Mouse (Mus musculus) splenic B cell, adult 2 months (primary cell): Measurements from ENCODE around the gene Lrrk1.

Experiments used
- DNase-seq: peaks from one replicate; pipeline ENCODE4 v3.0.0-alpha.2; 2011; ENCODE audit warnings: low read depth, low spot score
- H3K27me3 ChIP-seq: 2 replicates; pipeline ENCODE4 v1.6.1; 2012; ENCODE audit warnings: mild to moderate bottlenecking, low read length, moderate library complexity, mixed read lengths; ENCODE audit not compliant: control insufficient read depth, poor library complexity, insufficient read depth, severe bottlenecking
- H3K36me3 ChIP-seq: 2 replicates; pipeline ENCODE4 v1.6.1; 2012; ENCODE audit warnings: mild to moderate bottlenecking, low read length, moderate library complexity, mixed read lengths; ENCODE audit not compliant: control insufficient read depth, poor library complexity, insufficient read depth, severe bottlenecking

Gene Lrrk1

DNA sequence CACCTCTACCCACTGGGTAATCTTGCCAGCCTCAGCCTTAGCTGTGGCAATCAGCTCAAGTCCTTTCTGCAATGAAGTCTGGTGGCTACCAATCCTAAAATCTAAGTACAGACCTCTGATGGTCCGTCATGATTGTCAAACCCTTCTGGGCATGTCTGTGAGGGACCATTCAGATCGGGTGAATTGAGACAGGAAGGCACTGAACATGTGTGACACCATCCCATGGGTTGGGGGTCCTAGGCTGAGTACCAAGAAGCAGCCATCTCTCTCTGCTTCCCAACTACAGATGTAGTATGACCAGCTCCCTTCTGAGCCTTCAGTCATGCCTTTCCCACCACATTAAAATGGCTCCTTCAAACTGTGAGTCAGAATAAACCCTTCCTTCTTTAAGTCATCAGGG lies 80.4 kb downstream of the Lrrk1 start:
- no peaks in the 10 kb centered on the region for H3K27me3 ChIP-seq
- no peak for DNase-seq

GRCm38 (mm10) chr7:66305714-66306198 lies 82.4 kb downstream of the Lrrk1 start:
- no peak for DNase-seq
- H3K27me3 ChIP-seq, result no peaks in the 10 kb centered on the region
- no peaks in the 10 kb centered on the region; the same call in none of the 2 replicates for H3K36me3 ChIP-seq

More for the DNA sequence above, 80.4 kb downstream of the Lrrk1 start:
- no peaks in the 10 kb centered on the region; the same call in 1 of the 2 replicates for H3K36me3 ChIP-seq

DNA sequence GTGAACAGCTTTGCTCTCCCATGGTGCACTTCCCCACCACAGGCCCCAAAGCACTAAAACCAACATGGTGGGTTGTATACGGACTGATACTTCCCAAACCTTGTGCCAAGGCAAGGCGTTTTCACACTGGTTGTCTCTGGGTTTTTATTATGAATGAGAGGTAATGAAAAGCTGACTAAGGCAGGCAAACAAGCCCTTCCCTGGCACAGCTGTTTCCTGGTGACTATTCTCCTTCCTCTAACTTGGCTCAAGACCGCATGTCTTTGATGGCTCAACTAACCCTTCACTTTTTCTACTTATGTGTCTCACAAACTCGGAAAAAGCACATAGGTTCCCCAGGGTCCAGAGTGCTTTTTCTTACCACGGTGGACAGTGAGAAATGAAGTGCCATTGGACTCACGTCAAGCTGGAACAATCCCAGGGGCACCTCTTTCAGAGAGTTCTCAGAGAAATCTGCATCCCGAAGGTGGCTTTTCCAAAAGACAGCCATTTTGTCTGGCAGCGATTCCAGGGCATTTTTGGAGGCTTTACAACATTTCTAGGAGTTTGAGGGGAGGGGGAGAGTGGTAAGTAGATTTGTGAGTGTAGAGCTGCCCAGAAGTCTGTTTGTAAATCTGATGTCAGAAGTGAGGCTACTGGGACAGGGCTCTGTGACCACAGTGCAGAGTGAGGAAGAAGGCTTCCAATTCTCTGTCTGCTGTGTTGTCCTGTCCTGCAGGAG lies 83.0 kb downstream of the Lrrk1 start:
- Histone ChIP-seq H3K36me3 (no peaks in the 10 kb centered on the region; the same call in none of the 2 replicates), H3K27me3 (no peaks in the 10 kb centered on the region)
- DNase-seq, result no peak

GRCm38 (mm10) chr7:66303922-66304660 lies 84.1 kb downstream of the Lrrk1 start:
- Histone ChIP-seq H3K27me3 (no peaks in the 10 kb centered on the region), H3K36me3 (no peaks in the 10 kb centered on the region; the same call in none of the 2 replicates)
- DNase-seq, result peak; percentile 48

- H3K36me3 ChIP-seq, result peaks cover 2% of the 10 kb centered on the region
- no peak for DNase-seq
- no peaks in the 10 kb centered on the region for H3K27me3 ChIP-seq
These were observed 86.7 kb downstream of the Lrrk1 start for GRCm38 (mm10) chr7:66301486-66301885.

DNA sequence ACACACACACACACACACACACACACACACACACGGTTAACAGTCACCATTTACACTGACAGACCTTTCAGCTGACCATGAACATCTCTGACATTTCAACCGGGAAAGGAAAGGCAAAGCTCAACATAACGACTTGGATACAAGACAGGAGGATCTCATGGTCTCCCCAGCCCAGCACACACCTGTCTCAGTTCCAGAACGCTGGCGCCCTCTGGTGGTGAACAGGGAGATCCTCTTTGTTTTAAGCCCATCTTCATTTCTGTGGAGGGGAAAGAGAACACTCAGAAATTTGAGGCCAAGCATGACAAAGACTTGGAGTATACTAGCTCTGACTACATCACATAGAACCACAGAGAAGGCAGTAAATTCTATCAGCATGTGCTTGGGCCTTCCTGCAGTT lies 87.5 kb downstream of the Lrrk1 start:
- DNase-seq, result peak; percentile 90
- Histone ChIP-seq H3K27me3 (no peaks in the 10 kb centered on the region), H3K36me3 (peaks cover 2% of the 10 kb centered on the region)

- Histone ChIP-seq H3K27me3 (no peaks in the 10 kb centered on the region), H3K36me3 (peaks cover 5% of the 10 kb centered on the region)
- no peak for DNase-seq
These were observed 90.5 kb downstream of the Lrrk1 start for GRCm38 (mm10) chr7:66297656-66298021.

GRCm38 (mm10) chr7:66296921-66297655 lies 91.1 kb downstream of the Lrrk1 start:
- Histone ChIP-seq H3K27me3 (no peaks in the 10 kb centered on the region), H3K36me3 (peaks cover 5% of the 10 kb centered on the region)
- no peak for DNase-seq

- no peak for DNase-seq
These were observed 95.4 kb downstream of the Lrrk1 start for GRCm38 (mm10) chr7:66292552-66293376.

GRCm38 (mm10) chr7:66292010-66292409 lies 96.1 kb downstream of the Lrrk1 start:
- Histone ChIP-seq H3K27me3 (no peaks in the 10 kb centered on the region), H3K36me3 (peaks cover 6% of the 10 kb centered on the region)
- no peak for DNase-seq

More at GRCm38 (mm10) chr7:66292552-66293376, 95.4 kb downstream of the Lrrk1 start:
- no peaks in the 10 kb centered on the region for H3K27me3 ChIP-seq
- peaks cover 6% of the 10 kb centered on the region for H3K36me3 ChIP-seq

DNA sequence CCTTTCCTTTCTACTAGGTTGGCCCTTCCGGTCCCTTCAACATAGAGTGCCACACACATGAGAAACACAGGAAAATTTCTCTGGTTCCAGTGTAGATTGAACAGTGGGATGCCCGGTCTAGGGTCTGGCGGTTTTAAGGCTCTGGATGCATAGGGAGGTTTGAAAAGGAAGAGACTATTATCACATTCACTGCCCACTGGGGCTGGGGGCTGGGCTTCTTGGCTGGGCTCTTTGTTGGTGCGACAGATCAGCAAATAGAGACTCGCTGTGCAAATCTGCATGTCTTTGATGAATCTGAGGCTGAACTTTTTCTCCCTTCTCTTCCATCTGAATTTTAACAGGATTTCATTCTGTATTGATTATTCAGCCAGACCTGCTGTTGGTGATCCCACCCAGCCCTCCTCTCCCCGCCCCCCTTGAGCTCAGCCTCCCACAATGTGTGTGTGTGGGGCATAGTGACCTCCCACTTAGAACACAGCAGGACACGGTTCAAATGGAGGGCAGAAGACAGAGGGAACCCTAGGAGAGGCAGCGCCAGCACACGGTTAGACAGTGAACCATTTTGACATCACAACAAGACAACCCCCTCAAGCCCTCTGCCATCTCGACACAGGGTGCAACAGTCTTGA lies 105.1 kb downstream of the Lrrk1 start:
- no peaks in the 10 kb centered on the region for H3K27me3 ChIP-seq
- no peak for DNase-seq
- peaks cover 18% of the 10 kb centered on the region for H3K36me3 ChIP-seq

DNA sequence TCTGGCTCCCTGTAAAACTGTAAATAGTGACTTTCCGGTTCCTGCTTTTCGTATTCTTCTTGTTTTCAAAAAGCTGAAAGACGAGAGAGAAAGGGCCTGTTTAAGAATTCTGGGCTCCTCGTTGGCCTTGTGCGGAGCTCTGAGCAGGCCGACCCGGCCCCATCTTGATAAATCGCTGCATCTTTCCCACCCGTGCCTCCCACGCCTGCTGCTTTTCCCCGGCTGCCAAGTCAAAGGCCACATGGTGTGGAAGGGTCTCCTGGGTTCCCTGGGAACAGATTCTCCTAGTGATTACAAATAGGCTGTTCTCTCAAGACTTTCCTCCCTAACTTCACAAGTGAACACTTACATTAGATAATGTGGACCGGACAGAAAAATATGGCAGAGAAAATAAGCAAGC lies 105.9 kb downstream of the Lrrk1 start:
- peaks cover 17% of the 10 kb centered on the region for H3K36me3 ChIP-seq
- no peaks in the 10 kb centered on the region for H3K27me3 ChIP-seq
- no peak for DNase-seq

DNA sequence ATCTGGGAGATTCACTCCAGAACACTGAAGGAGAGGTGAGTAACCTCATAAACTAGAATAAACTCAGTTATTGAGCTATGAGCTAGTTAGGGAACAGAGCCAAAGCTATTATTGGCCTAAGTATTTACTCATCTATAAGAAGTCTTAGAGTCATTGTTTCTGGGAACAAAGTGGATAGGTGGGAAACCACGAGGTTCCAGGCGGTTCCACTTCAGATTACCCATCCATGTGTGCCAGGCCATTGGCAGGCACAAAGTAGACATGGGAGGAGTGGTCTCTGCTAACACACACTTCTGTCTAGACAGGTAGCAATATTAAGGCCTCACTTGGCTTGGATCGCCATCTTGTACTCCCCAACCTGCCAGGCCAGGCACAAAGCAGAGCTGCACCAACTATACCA lies 110.1 kb downstream of the Lrrk1 start:
- H3K36me3 ChIP-seq, result peaks cover 11% of the 10 kb centered on the region
- no peaks in the 10 kb centered on the region for H3K27me3 ChIP-seq
- no peak for DNase-seq

DNA sequence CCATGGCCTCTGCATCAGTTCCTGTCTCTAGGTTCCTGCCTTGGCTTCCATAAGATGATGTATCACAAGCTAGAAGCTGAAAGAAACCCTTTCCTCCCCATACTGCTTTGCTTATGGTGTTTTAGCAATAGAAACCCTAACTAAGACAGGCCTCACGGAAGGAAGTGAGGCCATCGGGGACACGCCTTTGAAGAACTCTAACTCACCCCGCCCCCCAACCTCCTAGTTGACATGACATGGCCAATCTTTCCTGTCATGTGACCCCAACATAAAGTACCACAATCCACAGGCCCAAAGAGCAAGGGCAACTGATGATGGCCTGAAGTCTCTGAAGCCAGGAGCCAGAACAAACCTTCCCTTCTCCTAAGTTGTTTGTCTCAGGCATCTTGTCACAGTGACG lies 114.7 kb downstream of the Lrrk1 start:
- Histone ChIP-seq H3K36me3 (peaks cover 11% of the 10 kb centered on the region), H3K27me3 (no peaks in the 10 kb centered on the region)
- no peak for DNase-seq
